In the genomic region with DNA sequence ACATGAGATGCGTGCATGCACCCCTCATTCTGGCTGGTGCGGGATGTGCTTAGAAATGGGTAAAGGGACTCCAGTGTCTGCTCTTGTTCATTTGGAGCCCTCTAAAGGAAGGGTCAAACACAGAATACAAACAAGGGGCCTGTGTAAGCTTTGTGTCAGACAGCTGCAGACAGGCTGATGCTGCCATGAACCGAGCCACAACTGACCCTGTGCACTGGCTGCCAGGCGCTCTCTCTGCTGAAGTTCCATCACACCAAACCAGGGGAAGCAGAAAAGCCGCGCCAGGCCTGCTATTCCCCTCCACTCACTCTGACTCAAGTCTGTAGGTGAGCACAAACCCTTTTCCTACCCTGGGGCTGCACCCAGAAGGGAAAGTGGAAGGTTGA, we compare ENCODE assay signal across 11 mouse cellular contexts. TPM values are rescaled to one million over a fixed set of nuclear protein-coding genes. Genes with fewer than 3 reads are reported as not detected.
A peak's percentile ranks its signal among the peaks of the same experiment; 100 is the strongest.
DNase-seq lines count a peak whose midpoint lies in the region; ATAC-seq and TF ChIP-seq lines count a peak whose summit lies in the region.
"Had no signal": no experiment of that assay in that cellular context is flagged by ENCODE, and none has a peak within 500 bp of the region (broad histone marks: within the 10 kb centered on the region; RNA-seq: fewer than 3 reads in every experiment).

No protein-coding gene starts in this region.

- H3K4me1 ChIP-seq in heart, embryonic 13.5 days = peaks cover 50% of the 10 kb centered on the region
- H3K4me1 ChIP-seq in forebrain, embryonic 16.5 days (replicated peaks; ENCODE audit: control insufficient read depth, insufficient read depth, low read length) = peaks cover 15% of the 10 kb centered on the region
- H3K4me1 ChIP-seq in midbrain, embryonic 12.5 days = peaks cover 36% of the 10 kb centered on the region

- H3K27ac ChIP-seq in heart, embryonic 13.5 days (replicated peaks) = peak overlapping the region; percentile 52
- peak overlapping the region; percentile 16; the same call in 1 of the 2 replicates for H3K27ac ChIP-seq in forebrain, embryonic 16.5 days (ENCODE audit: low read length)
- peak overlapping the region; percentile 84 for H3K27ac ChIP-seq in midbrain, embryonic 12.5 days (replicated peaks)
- H3K27ac ChIP-seq: liver, embryonic 13.5 days had no signal

- no peak for DNase-seq in heart, adult 8-10 months (ENCODE audit: low spot score)
- DNase-seq in brain, embryonic 14.5 days (ENCODE audit: low read depth) = peak; percentile 37
- no peak for DNase-seq in thymus, postnatal 36 days
- DNase-seq in spleen, postnatal 36 days (ENCODE audit: low spot score in 2 of 2) = no peak
- DNase-seq: kidney, adult 2 months; liver, embryonic 13.5 days had no signal

- no peak for ATAC-seq in heart, embryonic 13.5 days (ENCODE audit: extremely low read depth, insufficient number of reproducible peaks, low FRiP score, low TSS enrichment)
- no peak for ATAC-seq in forebrain, embryonic 16.5 days
- ATAC-seq in midbrain, embryonic 12.5 days (ENCODE audit: low FRiP score, low read depth) = 0 out of 2 replicates have a peak, but pooled peaks have one; percentile 13
- no peak for ATAC-seq in monocyte, adult 5-6 weeks (replicated peaks; ENCODE audit: insufficient number of reproducible peaks, low FRiP score, low TSS enrichment, poor library complexity, severe bottlenecking)
- ATAC-seq: activated CD4-positive, CD25-positive, alpha-beta regulatory T cell, adult 4 months had no signal

- no peaks in the 10 kb centered on the region for H3K27me3 ChIP-seq in heart, embryonic 13.5 days (replicated peaks)
- no peaks in the 10 kb centered on the region for H3K27me3 ChIP-seq in forebrain, embryonic 16.5 days (replicated peaks; ENCODE audit: control insufficient read depth, insufficient read depth, low read length)
- H3K27me3 ChIP-seq in midbrain, embryonic 12.5 days = no peaks in the 10 kb centered on the region
- H3K27me3 ChIP-seq: liver, embryonic 13.5 days had no signal

- 66% methylated on average over 6 of the region's 6 CpGs for WGBS in heart, embryonic 13.5 days
- WGBS in forebrain, embryonic 16.5 days = 44% methylated on average over 6 of the region's 6 CpGs
- 44% methylated on average over 6 of the region's 6 CpGs for WGBS in midbrain, embryonic 12.5 days

- H3K4me2 ChIP-seq in heart, embryonic 13.5 days = no peak overlapping the region
- H3K4me2 ChIP-seq in forebrain, embryonic 16.5 days (ENCODE audit: low read length) = no peak overlapping the region
- peak overlapping the region; percentile 24; the same call in 1 of the 2 replicates for H3K4me2 ChIP-seq in midbrain, embryonic 12.5 days (replicated peaks)
- H3K4me2 ChIP-seq: liver, embryonic 13.5 days had no signal

- no peak for TF ChIP-seq POLR2A in brain, embryonic 14.5 days (IDR thresholded peaks at IDR 0.05; ENCODE audit: borderline replicate concordance, extremely low read depth, insufficient read depth, insufficient read length, poor library complexity, severe bottlenecking)

- peak overlapping the region; percentile 42; the same call in 1 of the 2 replicates for H3K9ac ChIP-seq in heart, embryonic 13.5 days
- H3K9ac ChIP-seq in forebrain, embryonic 16.5 days (replicated peaks; ENCODE audit: low read depth, low read length) = no peak overlapping the region
- peak overlapping the region; percentile 13; the same call in 1 of the 2 replicates for H3K9ac ChIP-seq in midbrain, embryonic 12.5 days (replicated peaks)
- H3K9ac ChIP-seq: liver, embryonic 13.5 days had no signal

- no peak for TF ChIP-seq CTCF in brain, embryonic 14.5 days (IDR thresholded peaks at IDR 0.05; ENCODE audit: borderline replicate concordance, extremely low read depth, insufficient read depth, insufficient read length)

- no peak overlapping the region for H3K4me3 ChIP-seq in heart, embryonic 13.5 days
- no peak overlapping the region for H3K4me3 ChIP-seq in forebrain, embryonic 16.5 days (replicated peaks; ENCODE audit: low read length)
- H3K4me3 ChIP-seq in midbrain, embryonic 12.5 days = no peak overlapping the region
- H3K4me3 ChIP-seq: liver, embryonic 13.5 days had no signal

- H3K36me3 ChIP-seq in heart, embryonic 13.5 days = no peaks in the 10 kb centered on the region
- no peaks in the 10 kb centered on the region for H3K36me3 ChIP-seq in forebrain, embryonic 16.5 days (ENCODE audit: control insufficient read depth, insufficient read depth)
- no peaks in the 10 kb centered on the region for H3K36me3 ChIP-seq in midbrain, embryonic 12.5 days
- H3K36me3 ChIP-seq: liver, embryonic 13.5 days had no signal

- H3K9me3 ChIP-seq in heart, embryonic 13.5 days = no peaks in the 10 kb centered on the region
- H3K9me3 ChIP-seq in forebrain, embryonic 16.5 days (ENCODE audit: control insufficient read depth, low read length) = no peaks in the 10 kb centered on the region
- H3K9me3 ChIP-seq in midbrain, embryonic 12.5 days = no peaks in the 10 kb centered on the region
- H3K9me3 ChIP-seq: liver, embryonic 13.5 days had no signal

RNA-seq across cellular contexts. Expression of a gene that starts 29.3 kb away (rescaled TPM):
- polyA plus RNA-seq in heart, embryonic 13.5 days (2015; fragmentation: Nextera tagmentation; extraction: Ambion mirVana) = 8.6 and 10.4 TPM in 2 replicates
- total RNA-seq in heart, adult 8-10 months (2022) = 10 to 100 TPM; 53.4 to 67.0 (median 62.7) TPM
- polyA plus RNA-seq in brain, embryonic 14.5 days (2012; rRNA removed) = 41.5 and 50.3 TPM in 2 replicates
- 9.0 and 10.3 TPM in 2 replicates for polyA plus RNA-seq in forebrain, embryonic 16.5 days (2015; fragmentation: Nextera tagmentation; extraction: Ambion mirVana)
- 14.5 and 14.9 TPM in 2 replicates for polyA plus RNA-seq in midbrain, embryonic 12.5 days (2016; fragmentation: Nextera tagmentation; extraction: Ambion mirVana)
- 8.7 to 21.2 TPM (median 12.2 TPM) in 3 replicates for total RNA-seq in monocyte, adult 5-6 weeks (2017)

RNA-seq across cellular contexts. Expression of a gene that starts 58.3 kb away (rescaled TPM):
- polyA plus RNA-seq in heart, embryonic 13.5 days (2015; fragmentation: Nextera tagmentation; extraction: Ambion mirVana) = 26.4 and 29.9 TPM in 2 replicates
- 1 to 10 TPM; 3.2 to 4.9 (median 4.7) TPM for total RNA-seq in heart, adult 8-10 months (2022)
- polyA plus RNA-seq in brain, embryonic 14.5 days (2012; rRNA removed) = 10.4 and 15.4 TPM in 2 replicates
- polyA plus RNA-seq in forebrain, embryonic 16.5 days (2015; fragmentation: Nextera tagmentation; extraction: Ambion mirVana) = 10.5 and 11.6 TPM in 2 replicates
- polyA plus RNA-seq in midbrain, embryonic 12.5 days (2016; fragmentation: Nextera tagmentation; extraction: Ambion mirVana) = 21.0 and 23.2 TPM in 2 replicates
- 0.38 to 2.4 TPM (median 0.85 TPM) in 3 replicates for total RNA-seq in monocyte, adult 5-6 weeks (2017)

Comparison
In these comparisons a context has a peak if more than half of its experiments do, and no peak if none do; other contexts are left out.
1. H3K27ac ChIP-seq: peak in every context shown above with its lines; median percentile 84 in midbrain, embryonic 12.5 days; 52 in heart, embryonic 13.5 days; 16 in forebrain, embryonic 16.5 days.